Mouse (Mus musculus) forebrain, postnatal 0 days (tissue): Measurements from ENCODE around the gene Cntnap4. TPM values are rescaled to one million over a fixed set of nuclear protein-coding genes. Genes with fewer than 3 reads are reported as not detected.

Experiments
- ATAC-seq: fragments of 200-750 bp; cut with Nextera tagmentation; 2 replicates; pipeline ENCODE4 v1.8.0; 2017; ENCODE audit warnings: mild to moderate bottlenecking, moderate library complexity
- DNase-seq: peaks from one replicate; pipeline ENCODE4 v3.0.0-alpha.2; 2015
- H3K27ac ChIP-seq: fragments of 300-500 bp; sonication (generic); 2 replicates; pipeline ENCODE4 v1.5.1; 2014; ENCODE audit warnings: low read depth, mild to moderate bottlenecking, antibody characterized with exemption, low read length, moderate library complexity, mixed read lengths
- H3K27me3 ChIP-seq: fragments of 300-500 bp; sonication (generic); 2 replicates; pipeline ENCODE4 v1.6.1; 2014; ENCODE audit warnings: mild to moderate bottlenecking, low read length, mixed read lengths; ENCODE audit not compliant: insufficient read depth
- H3K36me3 ChIP-seq: fragments of 300-500 bp; sonication (generic); 2 replicates; pipeline ENCODE4 v1.6.1; 2014; ENCODE audit warnings: mild to moderate bottlenecking, moderate library complexity; ENCODE audit not compliant: insufficient read depth
- H3K4me1 ChIP-seq: fragments of 300-500 bp; sonication (generic); 2 replicates; pipeline ENCODE4 v1.6.1; 2014; ENCODE audit warnings: antibody characterized with exemption; ENCODE audit not compliant: insufficient read depth
- H3K4me2 ChIP-seq: fragments of 300-500 bp; sonication (generic); 2 replicates; pipeline ENCODE4 v1.6.1; 2014; ENCODE audit warnings: low read depth, mild to moderate bottlenecking, moderate library complexity
- H3K4me3 ChIP-seq: fragments of 300-500 bp; sonication (generic); 2 replicates; pipeline ENCODE4 v1.5.1; 2014; ENCODE audit warnings: low read depth, low read length, mixed read lengths
- H3K9ac ChIP-seq: fragments of 300-500 bp; sonication (generic); 2 replicates; pipeline ENCODE4 v1.6.1; 2014; ENCODE audit warnings: mild to moderate bottlenecking
- H3K9me3 ChIP-seq: fragments of 300-500 bp; sonication (generic); 2 replicates; pipeline ENCODE4 v1.6.1; 2016; ENCODE audit warnings: low read length
- CTCF ChIP-seq: sonication (generic); IDR thresholded peaks from 2 replicates; pipeline ENCODE4 v1.5.1; 2016; ENCODE audit warnings: antibody characterized with exemption, control low read depth, low read depth
- WGBS: fragments of 180-500 bp; shearing (Covaris S2); extraction: QIAGEN DNeasy Blood & Tissue Kit; methylation state at CpG from one replicate; pipeline ENCODE4 v1.1.7; 2014; 5-methylcytosine and 5-hydroxymethylcytosine counted together
- polyA plus RNA-seq: library from polyadenylated mRNA; unstranded; fragments of >200 nt; fragmentation: Nextera tagmentation; extraction: Ambion mirVana; gene quantifications from 2 replicates; pipeline ENCODE4 v1.2.1, GENCODE M21; 2015
- total RNA-seq: library from RNA; depleted of rRNA; stranded (reverse); fragments of >200 nt; gene quantifications from 2 replicates; pipeline ENCODE4 v1.2.3, GENCODE M21; 2014

The Cntnap4 gene
- total and polyA plus RNA-seq, 2 experiments from 2014 or later, result 14.0 to 39.2 TPM

GRCm38 (mm10) chr8:112652657-112653056 is 82.8 kb downstream of the Cntnap4 start:
- no peak for ATAC-seq
- no peak overlapping the region for H3K4me3 ChIP-seq
- no peak overlapping the region for H3K4me2 ChIP-seq
- H3K36me3 ChIP-seq, result no peaks in the 10 kb centered on the region
- no peak for TF ChIP-seq CTCF
- H3K9ac ChIP-seq, result no peak overlapping the region
- no peaks in the 10 kb centered on the region for H3K4me1 ChIP-seq
- H3K27me3 ChIP-seq, result no peaks in the 10 kb centered on the region
- no peaks in the 10 kb centered on the region for H3K9me3 ChIP-seq
- no peak for DNase-seq
- 64% methylated on average over 4 of the region's 4 CpGs for WGBS
- no peak overlapping the region for H3K27ac ChIP-seq

- no peaks in the 10 kb centered on the region for H3K4me1 ChIP-seq
- DNase-seq (no peak), ATAC-seq (no peak)
- no peak overlapping the region for H3K4me3 ChIP-seq
- no peaks in the 10 kb centered on the region for H3K36me3 ChIP-seq
- no peaks in the 10 kb centered on the region for H3K9me3 ChIP-seq
- no peak for TF ChIP-seq CTCF
- WGBS, result 88% methylated on average over 1 of the region's 1 CpGs
- H3K27ac ChIP-seq, result no peak overlapping the region
- H3K9ac ChIP-seq, result no peak overlapping the region
- H3K27me3 ChIP-seq, result no peaks in the 10 kb centered on the region
- no peak overlapping the region for H3K4me2 ChIP-seq
These were observed 83.4 kb downstream of the Cntnap4 start for GRCm38 (mm10) chr8:112653276-112653675.

DNA sequence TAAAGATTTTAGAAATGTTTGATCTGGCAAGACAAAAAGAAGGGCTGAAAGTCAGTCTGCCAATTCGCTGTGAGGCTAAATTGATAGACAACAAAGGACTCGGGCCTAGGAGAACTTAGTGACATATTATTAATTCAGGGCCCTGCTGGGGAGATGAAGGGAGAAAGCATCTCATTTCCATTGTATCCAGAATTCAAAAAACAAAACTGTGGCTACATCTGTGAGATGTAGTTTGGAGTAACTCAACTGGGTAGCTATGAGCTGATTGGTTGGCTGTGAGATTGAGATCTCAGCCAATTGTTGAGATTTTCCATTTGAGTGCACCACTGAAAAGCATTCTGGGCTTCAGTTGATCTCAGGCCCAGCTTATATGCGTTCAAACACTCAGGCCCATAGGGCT is 84.2 kb downstream of the Cntnap4 start:
- Histone ChIP-seq H3K27me3 (no peaks in the 10 kb centered on the region), H3K9me3 (no peaks in the 10 kb centered on the region), H3K4me2 (no peak overlapping the region), H3K9ac (no peak overlapping the region), H3K27ac (no peak overlapping the region), H3K4me1 (no peaks in the 10 kb centered on the region), H3K36me3 (no peaks in the 10 kb centered on the region), H3K4me3 (no peak overlapping the region)
- no peak for TF ChIP-seq CTCF
- DNase-seq (no peak), ATAC-seq (0 out of 2 replicates have a peak, but pooled peaks have one; percentile 14)
- 17% methylated on average over 3 of the region's 3 CpGs for WGBS

- no peak for TF ChIP-seq CTCF
- ATAC-seq (no peak), DNase-seq (no peak)
- Histone ChIP-seq H3K4me3 (no peak overlapping the region), H3K27ac (no peak overlapping the region), H3K27me3 (no peaks in the 10 kb centered on the region), H3K4me2 (no peak overlapping the region), H3K9me3 (no peaks in the 10 kb centered on the region), H3K36me3 (no peaks in the 10 kb centered on the region), H3K4me1 (no peaks in the 10 kb centered on the region), H3K9ac (no peak overlapping the region)
- 51% methylated on average over 3 of the region's 3 CpGs for WGBS
These were observed 94.2 kb downstream of the Cntnap4 start for GRCm38 (mm10) chr8:112664067-112664466.

DNA sequence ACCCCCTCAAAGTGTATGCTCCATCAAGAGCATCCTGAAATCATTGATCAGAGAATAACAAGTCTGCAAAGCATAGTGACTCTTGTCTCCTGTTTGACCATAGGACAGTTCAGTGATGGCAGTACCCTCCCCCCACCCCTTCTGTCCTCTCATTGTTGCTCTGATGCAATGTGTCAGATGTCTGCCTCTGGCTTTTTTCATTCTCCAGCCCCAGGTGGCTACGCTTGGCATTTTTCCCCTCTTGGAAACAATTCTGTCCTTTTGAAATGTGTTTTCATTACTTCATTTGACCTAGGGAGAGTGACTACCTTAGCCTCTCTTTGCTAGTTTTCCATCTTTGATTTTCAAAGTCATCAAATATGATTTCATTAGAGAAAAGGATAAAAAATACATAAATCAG is 104.8 kb downstream of the Cntnap4 start:
- Histone ChIP-seq H3K27me3 (no peaks in the 10 kb centered on the region), H3K36me3 (no peaks in the 10 kb centered on the region), H3K9ac (no peak overlapping the region), H3K4me2 (no peak overlapping the region), H3K4me3 (no peak overlapping the region), H3K4me1 (no peaks in the 10 kb centered on the region), H3K27ac (no peak overlapping the region), H3K9me3 (no peaks in the 10 kb centered on the region)
- no peak for DNase-seq
- ATAC-seq, result no peak
- 66% methylated on average over 1 of the region's 1 CpGs for WGBS
- no peak for TF ChIP-seq CTCF

DNA sequence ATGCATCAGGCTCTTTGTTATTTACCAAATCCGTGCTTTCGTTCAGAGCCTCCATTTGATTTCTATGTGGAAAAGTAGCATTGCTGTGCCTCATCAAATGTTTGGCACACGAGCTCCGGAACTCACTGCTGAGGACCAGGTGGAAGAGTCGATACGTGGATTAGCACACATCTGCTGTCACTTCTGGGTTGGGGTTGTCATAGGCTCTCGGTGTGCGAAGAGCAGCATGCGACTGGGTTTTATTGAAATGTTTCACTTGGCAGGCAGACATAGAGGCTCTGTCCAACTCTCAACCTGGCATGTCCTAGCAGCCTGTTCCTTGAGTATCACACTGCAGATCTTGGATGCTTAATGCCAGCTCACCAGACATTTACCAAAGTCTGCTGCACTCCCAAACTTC is 111.9 kb downstream of the Cntnap4 start:
- DNase-seq (peak; percentile 54), ATAC-seq (peak; percentile 55)
- Histone ChIP-seq H3K9me3 (no peaks in the 10 kb centered on the region), H3K4me1 (no peaks in the 10 kb centered on the region), H3K4me3 (no peak overlapping the region), H3K4me2 (no peak overlapping the region), H3K9ac (no peak overlapping the region), H3K36me3 (no peaks in the 10 kb centered on the region), H3K27ac (no peak overlapping the region), H3K27me3 (no peaks in the 10 kb centered on the region)
- no peak for TF ChIP-seq CTCF
- WGBS, result 69% methylated on average over 9 of the region's 9 CpGs

DNA sequence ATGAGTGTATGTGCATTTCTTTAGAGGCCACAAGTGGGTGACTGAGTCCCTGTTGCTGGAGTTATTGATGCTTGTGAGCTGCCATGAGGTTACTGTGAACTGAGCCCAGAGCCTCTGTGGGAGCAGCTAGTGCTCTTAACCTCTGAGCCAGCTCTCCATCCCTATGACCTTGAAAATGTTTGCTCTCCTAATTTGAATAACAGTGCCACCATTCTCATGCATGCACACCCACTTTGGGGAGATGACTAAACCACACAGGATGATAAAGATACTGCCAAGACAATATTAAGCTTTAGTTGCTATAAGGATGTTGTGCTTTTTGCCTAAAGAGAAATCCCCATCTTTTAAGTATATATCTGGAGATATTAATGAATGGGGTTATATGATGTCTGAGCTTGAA is 125.9 kb downstream of the Cntnap4 start:
- TF ChIP-seq CTCF, result no peak
- ATAC-seq, result no peak

DNA sequence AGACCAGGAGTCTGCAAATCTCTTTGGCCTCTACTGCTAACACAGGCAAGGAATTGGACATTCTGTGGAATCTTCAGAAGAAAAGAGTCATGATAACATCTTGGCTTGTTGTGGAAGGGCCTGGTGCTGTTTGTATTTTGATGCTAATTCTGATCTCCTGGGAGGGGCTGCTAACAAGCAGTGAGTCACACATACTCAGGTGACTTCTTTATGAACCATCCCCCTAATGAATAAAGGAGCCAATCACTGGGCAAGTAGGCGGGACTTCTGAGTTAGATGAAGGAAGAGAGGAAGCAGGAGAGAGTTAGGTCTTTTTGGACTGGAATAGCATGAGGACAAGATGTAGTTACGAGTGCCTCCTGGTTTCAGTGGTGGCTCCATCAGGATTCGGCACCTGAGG is 128.3 kb downstream of the Cntnap4 start:
- no peak overlapping the region for H3K9ac ChIP-seq
- H3K4me2 ChIP-seq, result no peak overlapping the region
- no peak overlapping the region for H3K4me3 ChIP-seq
- H3K27me3 ChIP-seq, result no peaks in the 10 kb centered on the region
- H3K27ac ChIP-seq, result no peak overlapping the region
- no peak for TF ChIP-seq CTCF
- 81% methylated on average over 3 of the region's 3 CpGs for WGBS
- no peaks in the 10 kb centered on the region for H3K36me3 ChIP-seq
- H3K4me1 ChIP-seq, result no peaks in the 10 kb centered on the region
- no peak for ATAC-seq
- no peaks in the 10 kb centered on the region for H3K9me3 ChIP-seq
- DNase-seq, result no peak

More for the DNA sequence above, 125.9 kb downstream of the Cntnap4 start:
- Histone ChIP-seq H3K4me2 (no peak overlapping the region), H3K27ac (no peak overlapping the region), H3K9ac (no peak overlapping the region), H3K36me3 (no peaks in the 10 kb centered on the region), H3K4me1 (no peaks in the 10 kb centered on the region), H3K4me3 (no peak overlapping the region), H3K9me3 (no peaks in the 10 kb centered on the region), H3K27me3 (no peaks in the 10 kb centered on the region)
- no peak for DNase-seq
